Mouse (Mus musculus) intestine, postnatal 0 days (tissue): ENCODE results near the gene Amigo3. TPM values are rescaled to one million over a fixed set of nuclear protein-coding genes. Genes with fewer than 3 reads are reported as not detected.
A peak's percentile ranks its signal among the peaks of the same experiment; 100 is the strongest.
"Not testable (repeated sequence)": the region's sequence is repeated elsewhere in the genome, so short reads cannot be mapped to it uniquely, and the experiment has no call there.

Experiments
- ATAC-seq: fragments of 200-750 bp; cut with Nextera tagmentation; 2 replicates; pipeline ENCODE4 v1.8.0; 2017; ENCODE audit warnings: mild to moderate bottlenecking, moderate TSS enrichment, moderate library complexity
- H3K27ac ChIP-seq: fragments of 300-500 bp; sonication (generic); 2 replicates; pipeline ENCODE4 v1.5.1; 2014; ENCODE audit warnings: mild to moderate bottlenecking, low read depth, low read length, moderate library complexity
- H3K27me3 ChIP-seq: fragments of 300-500 bp; sonication (generic); replicated peaks from 2 replicates; pipeline ENCODE4 v1.6.1; 2014; ENCODE audit warnings: low read length, mixed read lengths; ENCODE audit not compliant: control insufficient read depth, insufficient read depth
- H3K36me3 ChIP-seq: fragments of 300-500 bp; sonication (generic); 2 replicates; pipeline ENCODE4 v1.6.1; 2014; ENCODE audit warnings: mild to moderate bottlenecking, moderate library complexity; ENCODE audit not compliant: control insufficient read depth, insufficient read depth
- H3K4me1 ChIP-seq: fragments of 300-500 bp; sonication (generic); replicated peaks from 2 replicates; pipeline ENCODE4 v1.6.1; 2014; ENCODE audit warnings: antibody characterized with exemption, low read length, mixed read lengths; ENCODE audit not compliant: control insufficient read depth, insufficient read depth
- H3K4me2 ChIP-seq: fragments of 300-500 bp; sonication (generic); replicated peaks from 2 replicates; pipeline ENCODE4 v1.6.1; 2014; ENCODE audit warnings: low read depth, mild to moderate bottlenecking, moderate library complexity
- H3K4me3 ChIP-seq: fragments of 300-500 bp; sonication (generic); 2 replicates; pipeline ENCODE4 v1.5.1; 2014; ENCODE audit warnings: low read depth, low read length
- H3K9ac ChIP-seq: fragments of 300-500 bp; sonication (generic); 2 replicates; pipeline ENCODE4 v1.6.1; 2014; ENCODE audit warnings: mild to moderate bottlenecking, low read depth, low read length
- H3K9me3 ChIP-seq: fragments of 300-500 bp; sonication (generic); 2 replicates; pipeline ENCODE4 v1.6.1; 2016; ENCODE audit warnings: mixed run types; ENCODE audit not compliant: control insufficient read depth
- CTCF ChIP-seq: sonication (generic); IDR thresholded peaks from 2 replicates; pipeline ENCODE4 v1.5.1; 2016; ENCODE audit warnings: low read depth, mild to moderate bottlenecking, control low read depth, antibody characterized with exemption, moderate library complexity
- WGBS: fragments of 180-500 bp; shearing (Covaris S2); extraction: QIAGEN DNeasy Blood & Tissue Kit; methylation state at CpG from one replicate; pipeline ENCODE4 v1.1.7; 2014; 5-methylcytosine and 5-hydroxymethylcytosine counted together
- polyA plus RNA-seq: library from polyadenylated mRNA; unstranded; fragments of >200 nt; fragmentation: Nextera tagmentation; extraction: Ambion mirVana; gene quantifications from 2 replicates; pipeline ENCODE4 v1.2.1, GENCODE M21; 2015

Gene Amigo3
- 4.4 and 4.8 TPM in 2 replicates for polyA plus RNA-seq

DNA sequence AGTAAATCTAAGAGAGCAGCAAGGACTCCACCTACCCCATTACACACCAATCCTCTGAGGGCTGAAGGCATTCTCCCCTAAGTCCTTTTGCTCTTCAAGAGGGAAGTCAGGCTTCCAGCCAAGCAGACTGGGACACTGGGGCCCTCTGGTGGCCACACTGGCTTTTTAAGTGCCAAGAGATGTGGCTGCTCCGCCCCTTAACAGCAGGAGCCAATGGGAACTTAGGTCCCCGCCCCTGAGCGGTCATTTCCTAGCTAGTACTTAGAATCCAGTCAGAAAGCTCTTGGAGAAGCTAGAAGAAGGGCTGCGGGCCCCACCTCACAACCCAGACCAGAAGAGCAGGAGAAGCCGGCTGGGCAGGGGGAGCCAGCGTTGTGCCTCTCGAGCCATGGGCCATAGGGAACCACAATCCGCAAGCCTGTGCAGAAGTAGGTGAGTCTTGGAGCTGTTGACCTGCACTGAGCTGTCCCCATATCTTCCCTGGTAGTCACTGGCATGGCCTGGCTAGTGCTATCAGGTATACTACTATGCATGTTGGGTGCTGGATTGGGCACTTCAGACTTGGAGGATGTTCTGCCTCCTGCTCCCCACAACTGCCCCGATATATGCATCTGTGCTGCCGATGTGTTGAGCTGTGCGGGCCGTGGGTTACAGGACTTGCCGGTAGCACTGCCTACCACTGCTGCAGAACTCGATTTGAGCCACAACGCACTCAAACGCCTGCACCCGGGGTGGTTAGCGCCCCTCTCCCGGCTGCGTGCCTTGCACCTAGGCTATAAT, at the start of gene Amigo3:
TSS of gene Amigo3 (plus strand) at position 275 of the 780 bp plus-strand sequence.
- H3K27me3 ChIP-seq, result no peaks in the 10 kb centered on the region
- H3K4me2 ChIP-seq, result peak within 1 kb of the TSS; percentile 47
- no peak within 1 kb of the TSS for H3K4me3 ChIP-seq
- peaks cover 56% of the 10 kb centered on the region for H3K36me3 ChIP-seq
- 46% methylated on average over 20 of the region's 20 CpGs for WGBS
- peak; percentile 99 for TF ChIP-seq CTCF
- peak; percentile 13 for ATAC-seq
- 0 out of 2 replicates have a peak within 1 kb of the TSS, but pooled peaks have one; percentile 1 for H3K9ac ChIP-seq
- H3K27ac ChIP-seq, result peak within 1 kb of the TSS; percentile 52; the same call in 1 of the 2 replicates
- H3K9me3 ChIP-seq, result no peaks in the 10 kb centered on the region
- 0 out of 2 replicates have a peak, but pooled peaks cover 7% of the 10 kb centered on the region for H3K4me1 ChIP-seq

- 19% methylated on average over 8 of the region's 8 CpGs for WGBS
- no peak for TF ChIP-seq CTCF
- H3K27ac ChIP-seq, result peak overlapping the region; percentile 96; the same call in 1 of the 2 replicates
Observed at GRCm38 (mm10) chr9:108003531-108003890, 49.4 kb upstream of the Amigo3 start.

DNA sequence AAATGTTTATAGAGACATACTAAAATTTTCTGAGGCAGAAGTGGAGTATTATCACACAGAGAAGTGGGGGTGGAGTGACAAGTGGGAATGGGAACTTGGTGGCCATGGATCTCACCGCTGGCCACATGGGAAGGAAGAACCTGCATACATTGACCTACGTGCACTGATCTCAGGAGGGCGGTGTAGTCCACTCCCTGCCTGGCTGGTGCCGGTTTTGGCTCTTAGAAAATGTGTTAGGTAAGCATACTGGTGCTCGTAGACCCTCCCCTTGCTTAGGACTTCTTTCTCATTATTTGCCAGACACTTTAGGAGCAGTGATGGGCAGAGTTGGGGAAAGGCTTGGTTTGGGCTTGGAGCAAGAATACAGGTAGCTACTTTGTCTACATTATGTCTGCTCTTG, 44.9 kb upstream of the Amigo3 start:
- Histone ChIP-seq H3K9me3 (no peaks in the 10 kb centered on the region), H3K4me2 (no peak overlapping the region), H3K36me3 (no peaks in the 10 kb centered on the region), H3K27me3 (no peaks in the 10 kb centered on the region), H3K9ac (no peak overlapping the region), H3K4me1 (no peaks in the 10 kb centered on the region), H3K27ac (no peak overlapping the region), H3K4me3 (no peak overlapping the region)
- no peak for TF ChIP-seq CTCF
- ATAC-seq, result no peak
- WGBS, result 71% methylated on average over 5 of the region's 5 CpGs

More at GRCm38 (mm10) chr9:108003531-108003890, 49.4 kb upstream of the Amigo3 start:
- no peaks in the 10 kb centered on the region for H3K27me3 ChIP-seq
- H3K9me3 ChIP-seq, result no peaks in the 10 kb centered on the region
- H3K36me3 ChIP-seq, result no peaks in the 10 kb centered on the region
- H3K4me2 ChIP-seq, result peak overlapping the region; percentile 95
- H3K4me1 ChIP-seq, result 0 out of 2 replicates have a peak, but pooled peaks cover 6% of the 10 kb centered on the region
- peak overlapping the region; percentile 100 for H3K9ac ChIP-seq
- H3K4me3 ChIP-seq, result peak overlapping the region; percentile 100
- no peak for ATAC-seq

- Histone ChIP-seq H3K27ac (no peak overlapping the region), H3K4me3 (no peak overlapping the region)
Observed at GRCm38 (mm10) chr9:108010385-108010784, 42.6 kb upstream of the Amigo3 start.

DNA sequence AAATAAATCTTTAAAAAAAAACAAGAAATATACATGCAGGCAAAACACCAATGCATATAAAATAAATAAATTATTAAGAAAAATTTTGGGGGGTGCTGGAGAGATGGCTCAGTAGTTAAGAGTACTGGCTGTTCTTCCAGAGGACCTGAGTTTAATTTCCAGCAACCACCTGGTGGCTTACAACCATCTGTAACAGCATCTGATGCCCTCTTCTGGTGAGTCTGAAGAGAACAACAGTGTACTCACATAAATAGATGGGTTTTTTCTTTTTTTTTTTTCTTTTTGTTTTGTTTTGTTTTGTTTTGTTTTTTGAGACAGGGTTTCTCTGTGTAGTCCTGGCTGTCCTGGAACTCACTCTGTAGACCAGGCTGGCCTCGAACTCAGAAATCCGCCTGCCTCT, 39.4 kb upstream of the Amigo3 start:
- ATAC-seq, H3K4me1 ChIP-seq, H3K4me2 ChIP-seq, H3K9me3 ChIP-seq, H3K4me3 ChIP-seq, H3K27ac ChIP-seq, H3K27me3 ChIP-seq, H3K9ac ChIP-seq, H3K36me3 ChIP-seq: not testable (repeated sequence)
- TF ChIP-seq CTCF, result peak; percentile 41
- WGBS, result 98% methylated on average over 2 of the region's 2 CpGs

More at GRCm38 (mm10) chr9:108010385-108010784, 42.6 kb upstream of the Amigo3 start:
- ATAC-seq, result no peak
- Histone ChIP-seq H3K27me3 (no peaks in the 10 kb centered on the region), H3K9me3 (no peaks in the 10 kb centered on the region), H3K4me2 (no peak overlapping the region), H3K36me3 (no peaks in the 10 kb centered on the region), H3K9ac (no peak overlapping the region), H3K4me1 (no peaks in the 10 kb centered on the region)
- no peak for TF ChIP-seq CTCF

DNA sequence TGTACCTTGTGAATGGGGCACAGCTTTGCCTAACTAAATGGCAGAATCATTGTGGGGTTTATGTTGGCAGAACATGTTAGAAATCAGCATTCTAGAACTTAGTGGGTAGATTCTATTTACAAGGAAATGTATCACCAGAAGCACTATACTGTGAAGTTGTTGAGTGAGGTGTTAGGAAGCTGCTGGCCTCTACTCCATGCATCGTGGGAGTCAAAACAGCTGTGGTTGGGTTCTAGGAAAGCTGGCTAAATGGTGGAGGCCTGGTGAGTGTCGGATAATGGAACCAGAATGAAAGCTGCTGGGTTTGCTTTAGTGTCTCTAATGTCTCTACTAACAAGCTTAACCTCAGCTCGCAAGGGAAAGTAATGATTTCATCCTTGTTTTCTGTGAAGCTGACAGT, 35.8 kb upstream of the Amigo3 start:
- H3K9me3 ChIP-seq, result no peaks in the 10 kb centered on the region
- no peak for TF ChIP-seq CTCF
- 0 out of 2 replicates have a peak, but pooled peaks cover 6% of the 10 kb centered on the region for H3K36me3 ChIP-seq
- no peak overlapping the region for H3K9ac ChIP-seq
- no peak overlapping the region for H3K4me3 ChIP-seq
- H3K4me2 ChIP-seq, result no peak overlapping the region
- H3K4me1 ChIP-seq, result no peaks in the 10 kb centered on the region
- ATAC-seq, result no peak
- 80% methylated on average over 3 of the region's 3 CpGs for WGBS
- H3K27me3 ChIP-seq, result no peaks in the 10 kb centered on the region
- H3K27ac ChIP-seq, result no peak overlapping the region
